Mouse (Mus musculus): ENCODE measurements around the gene Tapt1. TPM values are rescaled to one million over a fixed set of nuclear protein-coding genes. Genes with fewer than 3 reads are reported as not detected.

Tapt1 gene
- total and polyA plus RNA-seq, 2 experiments from 2014 or later: 15.7 to 36.4 TPM

- no peak for ATAC-seq (ENCODE audit: insufficient read depth, low read depth)
- Histone ChIP-seq H3K9ac (replicated peaks; ENCODE audit: low read depth, low read length) (no peak overlapping the region), H3K36me3 (replicated peaks; ENCODE audit: control insufficient read depth, insufficient read depth, low read length) (peaks cover 24% of the 10 kb centered on the region), H3K9me3 (replicated peaks; ENCODE audit: control insufficient read depth, low read length) (no peaks in the 10 kb centered on the region), H3K4me3 (ENCODE audit: low read depth, low read length) (no peak overlapping the region), H3K27me3 (ENCODE audit: control insufficient read depth, insufficient read depth, low read length) (no peaks in the 10 kb centered on the region), H3K4me2 (ENCODE audit: low read depth, low read length) (no peak overlapping the region), H3K27ac (ENCODE audit: low read depth) (no peak overlapping the region), H3K4me1 (ENCODE audit: control insufficient read depth, insufficient read depth) (no peaks in the 10 kb centered on the region)
- DNase-seq (ENCODE audit: low spot score): no peak
- 84% methylated on average over 6 of the region's 6 CpGs for WGBS
- TF ChIP-seq EP300 (IDR thresholded peaks at IDR 0.05; ENCODE audit: low read depth): no peak
- TF ChIP-seq CTCF (IDR thresholded peaks at IDR 0.05; ENCODE audit: low read depth): no peak
Measured at GRCm38 (mm10) chr5:44211818-44212465, 14.5 kb downstream of the Tapt1 start.

- Histone ChIP-seq H3K4me1 (ENCODE audit: control insufficient read depth, insufficient read depth) (no peaks in the 10 kb centered on the region), H3K4me3 (ENCODE audit: low read depth, low read length) (no peak overlapping the region), H3K9ac (replicated peaks; ENCODE audit: low read depth, low read length) (no peak overlapping the region), H3K4me2 (ENCODE audit: low read depth, low read length) (no peak overlapping the region), H3K36me3 (replicated peaks; ENCODE audit: control insufficient read depth, insufficient read depth, low read length) (peaks cover 20% of the 10 kb centered on the region; the same call in 1 of the 2 replicates), H3K27ac (ENCODE audit: low read depth) (no peak overlapping the region), H3K9me3 (replicated peaks; ENCODE audit: control insufficient read depth, low read length) (no peaks in the 10 kb centered on the region), H3K27me3 (ENCODE audit: control insufficient read depth, insufficient read depth, low read length) (no peaks in the 10 kb centered on the region)
- DNase-seq (ENCODE audit: low spot score) (no peak), ATAC-seq (ENCODE audit: insufficient read depth, low read depth) (no peak)
- 80% methylated on average over 4 of the region's 4 CpGs for WGBS
- TF ChIP-seq CTCF (IDR thresholded peaks at IDR 0.05; ENCODE audit: low read depth): no peak
- no peak for TF ChIP-seq EP300 (IDR thresholded peaks at IDR 0.05; ENCODE audit: low read depth)
Measured at GRCm38 (mm10) chr5:44207286-44207685, 19.1 kb downstream of the Tapt1 start.

GRCm38 (mm10) chr5:44206651-44207050 is 19.8 kb downstream of the Tapt1 start:
- Histone ChIP-seq H3K9me3 (replicated peaks; ENCODE audit: control insufficient read depth, low read length) (no peaks in the 10 kb centered on the region), H3K4me2 (ENCODE audit: low read depth, low read length) (no peak overlapping the region), H3K4me3 (ENCODE audit: low read depth, low read length) (no peak overlapping the region), H3K27me3 (ENCODE audit: control insufficient read depth, insufficient read depth, low read length) (no peaks in the 10 kb centered on the region), H3K4me1 (ENCODE audit: control insufficient read depth, insufficient read depth) (no peaks in the 10 kb centered on the region), H3K9ac (replicated peaks; ENCODE audit: low read depth, low read length) (no peak overlapping the region), H3K36me3 (replicated peaks; ENCODE audit: control insufficient read depth, insufficient read depth, low read length) (peaks cover 20% of the 10 kb centered on the region; the same call in 1 of the 2 replicates), H3K27ac (ENCODE audit: low read depth) (no peak overlapping the region)
- DNase-seq (ENCODE audit: low spot score): no peak
- ATAC-seq (ENCODE audit: insufficient read depth, low read depth): no peak
- TF ChIP-seq EP300 (IDR thresholded peaks at IDR 0.05; ENCODE audit: low read depth): no peak
- no peak for TF ChIP-seq CTCF (IDR thresholded peaks at IDR 0.05; ENCODE audit: low read depth)
- WGBS: 68% methylated on average over 5 of the region's 5 CpGs

- 39% methylated on average over 1 of the region's 1 CpGs for WGBS
- Histone ChIP-seq H3K4me2 (ENCODE audit: low read depth, low read length) (no peak overlapping the region), H3K9ac (replicated peaks; ENCODE audit: low read depth, low read length) (no peak overlapping the region), H3K4me1 (ENCODE audit: control insufficient read depth, insufficient read depth) (peaks cover 1% of the 10 kb centered on the region; the same call in 1 of the 2 replicates), H3K27ac (ENCODE audit: low read depth) (no peak overlapping the region), H3K4me3 (ENCODE audit: low read depth, low read length) (no peak overlapping the region), H3K27me3 (ENCODE audit: control insufficient read depth, insufficient read depth, low read length) (no peaks in the 10 kb centered on the region), H3K9me3 (replicated peaks; ENCODE audit: control insufficient read depth, low read length) (no peaks in the 10 kb centered on the region), H3K36me3 (replicated peaks; ENCODE audit: control insufficient read depth, insufficient read depth, low read length) (peaks cover 11% of the 10 kb centered on the region; the same call in 1 of the 2 replicates)
- TF ChIP-seq CTCF (IDR thresholded peaks at IDR 0.05; ENCODE audit: low read depth): no peak
- TF ChIP-seq EP300 (IDR thresholded peaks at IDR 0.05; ENCODE audit: low read depth): no peak
- DNase-seq (ENCODE audit: low spot score) (peak; percentile 10), ATAC-seq (ENCODE audit: insufficient read depth, low read depth) (no peak)
Measured at GRCm38 (mm10) chr5:44203410-44203809, 23.0 kb downstream of the Tapt1 start.

- Histone ChIP-seq H3K9me3 (replicated peaks; ENCODE audit: control insufficient read depth, low read length) (no peaks in the 10 kb centered on the region), H3K27me3 (ENCODE audit: control insufficient read depth, insufficient read depth, low read length) (no peaks in the 10 kb centered on the region), H3K4me3 (ENCODE audit: low read depth, low read length) (no peak overlapping the region), H3K9ac (replicated peaks; ENCODE audit: low read depth, low read length) (no peak overlapping the region), H3K27ac (ENCODE audit: low read depth) (no peak overlapping the region), H3K4me1 (ENCODE audit: control insufficient read depth, insufficient read depth) (peaks cover 6% of the 10 kb centered on the region), H3K36me3 (replicated peaks; ENCODE audit: control insufficient read depth, insufficient read depth, low read length) (peaks cover 11% of the 10 kb centered on the region; the same call in 1 of the 2 replicates), H3K4me2 (ENCODE audit: low read depth, low read length) (no peak overlapping the region)
- ATAC-seq (ENCODE audit: insufficient read depth, low read depth) (no peak), DNase-seq (ENCODE audit: low spot score) (no peak)
- TF ChIP-seq CTCF (IDR thresholded peaks at IDR 0.05; ENCODE audit: low read depth) (no peak), EP300 (IDR thresholded peaks at IDR 0.05; ENCODE audit: low read depth) (no peak)
Measured at GRCm38 (mm10) chr5:44201665-44202064, 24.8 kb downstream of the Tapt1 start.

- H3K9ac ChIP-seq (replicated peaks; ENCODE audit: low read depth, low read length): no peak overlapping the region
- peaks cover 6% of the 10 kb centered on the region for H3K36me3 ChIP-seq (replicated peaks; ENCODE audit: control insufficient read depth, insufficient read depth, low read length)
- H3K4me1 ChIP-seq (ENCODE audit: control insufficient read depth, insufficient read depth): peaks cover 6% of the 10 kb centered on the region
- H3K27me3 ChIP-seq (ENCODE audit: control insufficient read depth, insufficient read depth, low read length): no peaks in the 10 kb centered on the region
- no peak overlapping the region for H3K27ac ChIP-seq (ENCODE audit: low read depth)
- no peak for TF ChIP-seq EP300 (IDR thresholded peaks at IDR 0.05; ENCODE audit: low read depth)
- no peak for TF ChIP-seq CTCF (IDR thresholded peaks at IDR 0.05; ENCODE audit: low read depth)
- ATAC-seq (ENCODE audit: insufficient read depth, low read depth) (no peak), DNase-seq (ENCODE audit: low spot score) (no peak)
- 94% methylated on average over 4 of the region's 4 CpGs for WGBS
- no peaks in the 10 kb centered on the region for H3K9me3 ChIP-seq (replicated peaks; ENCODE audit: control insufficient read depth, low read length)
- H3K4me2 ChIP-seq (ENCODE audit: low read depth, low read length): no peak overlapping the region
- no peak overlapping the region for H3K4me3 ChIP-seq (ENCODE audit: low read depth, low read length)
Measured at GRCm38 (mm10) chr5:44199109-44199508, 27.3 kb downstream of the Tapt1 start.
